Mouse (Mus musculus) inflammation-experienced regulatory T-cells, adult 6 months (primary cell): ENCODE data around the gene Iqcn. TPM values are rescaled to one million over a fixed set of nuclear protein-coding genes. Genes with fewer than 3 reads are reported as not detected.

Experiments
- ATAC-seq: one replicate; pipeline ENCODE4 v1.8.0; 2017
- polyA plus RNA-seq, 3 experiments: library from polyadenylated mRNA; unstranded; fragments of 100-300 nt; shearing (Covaris generic); gene quantifications; one replicate each; pipeline ENCODE4 v1.2.1; 2017

The Iqcn gene
- polyA plus RNA-seq = not detected

DNA sequence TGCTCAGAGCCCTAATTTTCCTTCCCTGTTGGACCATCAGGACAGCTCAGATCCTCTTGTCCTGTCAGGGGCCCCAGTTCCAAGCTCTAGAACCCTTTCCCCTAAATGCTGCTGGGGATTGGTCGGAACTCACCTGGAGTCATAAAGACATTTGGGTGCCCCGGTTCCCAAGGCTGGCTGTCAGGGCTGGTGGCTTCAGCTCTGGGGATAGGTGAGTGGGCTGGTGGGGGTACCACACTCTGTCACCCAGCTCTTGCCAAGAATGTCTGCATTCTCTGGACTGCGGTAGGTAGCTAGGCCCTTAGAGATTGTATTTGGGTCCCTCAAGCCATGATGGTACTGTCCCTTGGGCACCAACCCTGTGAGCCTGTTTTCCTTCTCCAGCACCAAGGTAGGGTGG is at the start of gene Iqcn:
TSS of gene Iqcn (plus strand) at position 171 of the 400 bp plus-strand sequence.
- ATAC-seq = no peak

DNA sequence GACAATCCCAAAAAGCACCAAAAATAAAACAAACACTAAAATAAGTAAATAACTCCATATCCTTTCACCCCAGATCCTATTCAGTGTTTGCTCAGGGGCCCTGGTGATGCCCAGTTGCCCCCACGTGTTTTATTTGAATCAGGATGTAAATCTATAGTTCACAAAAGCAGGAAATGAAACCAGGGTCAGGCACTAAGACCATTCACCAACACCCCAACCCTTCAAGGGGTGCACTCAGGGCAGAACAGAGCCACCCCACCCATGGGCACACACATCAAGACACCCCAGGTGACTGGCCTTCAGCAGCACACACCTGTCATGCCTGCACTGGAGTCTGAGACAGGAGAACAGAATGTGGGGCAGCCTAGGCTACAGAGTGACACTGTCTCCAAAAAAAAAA is 49.1 kb upstream of the Iqcn start:
- no peak for ATAC-seq

DNA sequence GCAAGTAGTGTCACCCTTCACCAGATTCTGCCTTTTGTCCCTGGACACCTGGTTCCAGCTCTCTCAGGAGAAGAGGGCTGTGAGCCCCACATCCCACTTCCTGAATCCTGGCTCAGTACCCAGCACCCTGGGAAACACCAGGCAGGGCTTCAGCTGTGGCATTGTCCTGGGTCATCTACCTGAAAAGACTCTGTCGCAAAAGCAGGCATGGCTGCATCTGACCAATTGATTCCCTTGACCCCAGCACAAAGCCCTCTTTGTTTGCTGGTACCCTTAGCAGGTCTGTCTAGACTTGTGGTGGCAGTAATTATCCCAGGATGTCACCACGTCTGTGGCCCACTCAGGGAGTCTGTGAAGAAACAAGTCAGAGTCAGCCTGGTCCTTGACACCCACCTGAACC is 47.8 kb upstream of the Iqcn start:
- ATAC-seq = no peak

DNA sequence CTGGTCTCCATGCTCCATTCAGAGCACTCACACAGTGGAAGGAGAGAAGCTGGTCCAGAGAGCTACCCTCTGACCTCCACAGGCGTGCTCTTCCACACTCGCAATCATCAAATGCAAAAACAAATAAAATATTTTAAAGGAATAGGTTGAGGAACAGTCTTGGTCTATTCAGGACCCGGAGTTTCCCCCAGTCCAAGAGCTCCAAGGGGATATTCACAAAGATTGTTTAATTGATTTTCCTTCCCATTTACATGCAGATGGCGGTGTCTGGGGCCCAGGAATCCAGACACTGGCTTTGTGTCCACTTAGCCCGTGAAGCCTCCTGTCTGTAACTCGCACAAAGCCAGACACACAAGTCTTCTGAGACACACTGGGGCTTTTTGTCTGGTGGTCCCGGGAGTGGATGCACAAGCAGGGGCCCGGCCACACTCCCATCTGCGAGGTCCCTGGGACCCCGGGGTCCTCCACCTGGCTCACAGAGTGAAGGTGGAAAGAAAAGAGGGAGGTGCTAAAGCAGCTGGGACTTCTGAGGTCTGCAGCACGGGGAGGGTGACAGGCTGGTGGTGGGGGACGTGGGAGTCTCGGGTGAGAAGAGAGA is 47.0 kb upstream of the Iqcn start:
- no peak for ATAC-seq

DNA sequence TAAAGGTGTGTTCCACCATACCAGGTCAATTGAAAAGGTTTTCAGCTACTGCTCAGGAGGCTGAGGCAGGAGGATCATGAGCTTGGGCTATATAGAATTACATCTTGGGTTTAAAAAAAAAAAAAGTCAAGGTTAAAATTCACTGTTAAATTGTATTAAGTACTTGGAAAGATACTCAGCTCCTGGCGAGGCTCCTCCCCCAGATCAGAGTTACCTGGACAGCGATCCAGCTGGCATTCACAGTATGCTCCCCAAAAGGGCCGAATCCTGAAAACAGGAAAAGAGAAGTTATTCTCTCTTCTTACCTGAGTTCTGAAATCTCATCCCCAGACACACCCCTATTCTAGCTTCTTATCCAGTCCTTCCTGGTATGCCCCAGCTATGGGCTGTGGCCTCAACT is 46.0 kb upstream of the Iqcn start:
- no peak for ATAC-seq

DNA sequence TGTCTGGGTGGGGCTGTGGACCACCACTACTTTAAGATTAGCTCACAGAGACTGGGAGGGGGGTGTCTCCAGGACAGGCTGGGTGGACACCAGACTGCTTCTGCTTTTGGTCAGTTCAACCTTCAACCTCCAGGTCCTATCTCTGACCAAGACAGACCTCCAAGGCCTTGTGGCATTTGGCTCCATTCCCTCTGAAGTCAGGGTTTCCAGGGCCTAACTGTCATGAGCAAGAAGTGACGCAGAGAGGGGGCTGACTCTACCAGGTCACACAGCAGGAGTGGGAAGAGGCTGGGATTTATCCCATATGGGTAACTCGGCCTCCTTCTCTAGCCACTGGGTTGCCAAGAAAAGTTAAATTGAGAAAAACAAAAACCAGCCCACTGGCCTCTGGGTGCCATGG is 45.5 kb upstream of the Iqcn start:
- ATAC-seq = no peak

DNA sequence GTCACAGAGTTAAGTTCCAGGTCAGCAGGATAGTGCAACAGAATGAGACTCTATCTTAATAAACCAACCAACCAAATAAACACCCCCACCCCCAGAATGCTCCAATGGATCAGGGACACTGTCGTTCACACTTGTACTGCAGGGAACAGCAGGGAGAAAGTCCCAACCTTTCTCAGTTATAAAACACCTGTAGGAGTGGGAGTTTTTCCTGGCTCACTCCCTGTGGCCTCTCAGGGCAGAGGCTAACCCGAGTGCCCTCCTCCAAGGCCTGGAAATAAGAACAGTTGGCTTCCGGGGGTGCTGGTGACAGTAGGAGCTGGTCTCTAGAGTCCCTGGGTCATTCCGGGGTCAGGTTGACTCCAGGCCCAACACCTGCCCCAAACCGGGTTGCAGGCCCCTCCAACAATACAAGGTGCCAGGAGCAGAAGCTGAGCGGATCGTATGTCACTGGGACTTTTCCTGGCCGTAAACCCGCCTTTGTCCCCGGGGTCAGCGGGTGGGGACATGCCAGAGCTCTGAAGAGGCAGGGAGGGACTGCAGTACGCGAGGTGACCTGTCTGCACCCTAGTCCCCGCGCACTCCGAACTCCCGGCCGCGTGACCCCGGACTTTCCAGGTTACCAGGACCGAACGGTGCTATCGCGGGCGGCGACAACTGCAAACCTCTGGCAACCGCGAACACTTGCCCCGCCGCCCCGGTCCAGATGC is 44.2 kb upstream of the Iqcn start:
- ATAC-seq = no peak

DNA sequence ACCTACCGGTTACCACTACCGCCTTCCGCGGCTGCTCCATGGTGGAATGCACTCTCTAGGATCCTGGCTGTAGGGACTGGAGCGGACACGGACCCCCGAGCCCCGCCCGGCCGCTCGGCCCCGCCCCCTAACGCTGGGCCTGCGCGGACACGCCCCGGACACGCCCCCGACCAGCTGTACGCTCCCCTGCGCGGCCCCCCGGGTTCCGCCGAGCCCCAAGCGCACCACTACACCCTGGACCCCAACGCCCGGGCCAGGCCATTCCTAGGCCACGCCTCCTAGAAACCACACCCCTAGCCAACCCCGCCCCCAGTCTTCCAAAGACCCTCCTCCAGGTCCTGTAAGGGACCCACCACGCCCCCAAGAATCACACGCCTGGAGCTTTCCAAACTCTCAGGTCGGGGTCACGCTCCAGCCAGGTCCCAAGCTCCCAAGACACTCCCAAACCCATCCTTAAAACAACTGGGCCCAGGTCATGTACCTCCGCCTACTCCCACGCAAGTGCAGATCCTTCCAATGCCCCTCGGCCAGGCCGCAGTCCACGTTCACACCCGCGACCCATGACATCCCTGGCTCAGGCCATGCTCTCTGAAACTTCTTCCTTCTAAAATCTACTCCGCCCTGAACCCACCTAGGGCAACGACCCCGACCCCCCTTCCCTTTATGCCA is 43.5 kb upstream of the Iqcn start:
- ATAC-seq = peak; percentile 81

DNA sequence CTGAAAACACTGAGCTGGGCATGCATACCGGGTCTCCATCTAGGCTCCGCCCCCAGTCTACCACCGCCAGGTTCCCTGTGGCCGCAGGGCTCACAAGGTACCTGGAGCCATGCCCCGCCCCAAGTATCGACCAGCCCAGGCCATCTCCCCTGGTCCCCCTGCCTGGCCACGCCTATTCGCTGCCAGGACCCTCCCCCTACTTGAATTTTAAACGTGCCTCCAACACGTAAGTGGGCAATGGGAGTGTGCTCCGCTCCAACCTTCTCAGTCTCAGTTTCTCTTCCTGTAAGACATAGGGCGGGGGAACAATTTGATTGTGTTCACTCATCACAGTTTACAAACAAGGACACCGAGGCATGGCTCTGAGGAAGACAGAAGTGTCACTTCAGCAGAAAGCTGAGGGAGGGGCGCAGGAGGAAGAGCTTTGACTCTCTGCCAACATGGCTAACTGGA is 43.0 kb upstream of the Iqcn start, which contains the start of gene Pgpep1:
TSS of gene Pgpep1 (minus strand) at position 116 of the 453 bp plus-strand sequence.
- peak; percentile 31 for ATAC-seq

DNA sequence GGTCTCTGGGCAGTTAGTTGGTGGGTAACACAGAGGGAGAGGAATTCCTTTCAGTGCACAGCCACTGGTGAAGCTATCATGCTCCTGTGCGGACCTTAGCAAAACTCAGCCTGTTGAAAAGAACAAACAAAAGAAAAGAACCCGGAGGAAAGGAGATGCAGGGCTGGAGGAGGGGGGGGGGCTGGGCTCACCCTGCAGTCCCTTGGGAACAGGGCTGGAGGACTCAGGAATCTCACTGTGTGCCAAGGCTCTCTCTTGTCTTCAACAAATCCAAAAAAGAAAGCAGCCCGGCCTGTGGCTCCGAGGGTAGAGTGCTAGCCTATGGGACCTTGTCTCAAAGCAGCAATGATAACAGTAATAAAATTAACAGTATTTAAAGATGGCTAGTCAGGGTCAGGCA is 39.6 kb upstream of the Iqcn start:
- ATAC-seq = no peak

DNA sequence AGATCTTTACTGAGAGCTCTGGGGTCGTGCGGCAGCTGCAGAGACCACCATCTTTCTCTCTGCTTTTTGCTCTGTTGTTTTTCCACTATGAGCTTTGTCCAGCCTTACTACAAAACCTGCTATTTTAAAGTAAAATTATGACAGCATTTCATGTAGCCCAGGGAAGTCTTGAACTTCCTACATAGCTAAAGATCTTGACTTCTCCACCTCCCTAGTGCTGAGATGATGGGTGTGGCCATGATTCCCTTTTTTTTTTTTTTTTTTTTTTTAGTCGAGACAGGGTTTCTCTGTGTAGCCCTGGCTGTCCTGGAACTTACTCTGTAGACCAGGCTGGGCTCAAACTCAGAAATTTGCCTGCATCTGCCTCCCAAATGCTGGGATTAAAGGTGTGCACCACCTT is 38.6 kb upstream of the Iqcn start:
- no peak for ATAC-seq

DNA sequence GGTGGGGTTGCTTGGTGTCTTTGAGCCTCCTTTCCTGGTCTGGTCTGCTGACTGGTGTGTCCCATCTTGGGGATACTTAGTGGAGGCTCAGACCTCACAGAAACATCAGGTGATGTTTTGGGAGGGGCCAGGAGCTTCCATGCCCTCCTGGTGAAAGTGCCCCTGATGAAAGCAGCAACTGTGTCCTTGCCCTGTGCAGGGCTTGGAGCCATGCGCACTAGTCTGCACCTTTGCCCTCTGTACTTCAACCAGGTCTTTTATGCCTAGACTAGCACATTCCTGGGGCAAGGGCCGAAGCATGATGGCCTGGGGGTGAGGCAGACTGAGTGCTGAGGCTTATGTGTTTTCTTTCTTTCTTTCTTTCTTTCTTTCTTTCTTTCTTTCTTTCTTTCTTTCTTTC is 37.7 kb upstream of the Iqcn start:
- no peak for ATAC-seq

DNA sequence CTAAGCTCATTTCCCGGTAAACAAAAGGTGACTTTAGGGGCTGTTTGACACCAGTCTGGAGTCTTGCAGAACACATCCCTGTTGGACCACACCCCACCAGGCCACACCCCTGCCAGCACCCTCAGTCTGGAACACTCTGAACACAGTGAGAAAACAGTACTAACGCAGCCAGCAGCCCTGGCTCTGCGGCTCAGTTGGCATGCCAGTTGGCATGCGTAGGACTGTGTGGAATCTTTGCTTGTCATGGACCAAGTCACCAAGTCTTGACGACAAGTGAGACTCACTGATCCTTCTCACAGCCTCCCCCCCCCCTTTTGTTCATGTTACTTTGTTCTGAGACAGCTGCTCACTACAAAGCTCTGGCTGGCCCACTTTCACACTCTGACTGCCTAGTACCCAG is 36.2 kb upstream of the Iqcn start:
- no peak for ATAC-seq

DNA sequence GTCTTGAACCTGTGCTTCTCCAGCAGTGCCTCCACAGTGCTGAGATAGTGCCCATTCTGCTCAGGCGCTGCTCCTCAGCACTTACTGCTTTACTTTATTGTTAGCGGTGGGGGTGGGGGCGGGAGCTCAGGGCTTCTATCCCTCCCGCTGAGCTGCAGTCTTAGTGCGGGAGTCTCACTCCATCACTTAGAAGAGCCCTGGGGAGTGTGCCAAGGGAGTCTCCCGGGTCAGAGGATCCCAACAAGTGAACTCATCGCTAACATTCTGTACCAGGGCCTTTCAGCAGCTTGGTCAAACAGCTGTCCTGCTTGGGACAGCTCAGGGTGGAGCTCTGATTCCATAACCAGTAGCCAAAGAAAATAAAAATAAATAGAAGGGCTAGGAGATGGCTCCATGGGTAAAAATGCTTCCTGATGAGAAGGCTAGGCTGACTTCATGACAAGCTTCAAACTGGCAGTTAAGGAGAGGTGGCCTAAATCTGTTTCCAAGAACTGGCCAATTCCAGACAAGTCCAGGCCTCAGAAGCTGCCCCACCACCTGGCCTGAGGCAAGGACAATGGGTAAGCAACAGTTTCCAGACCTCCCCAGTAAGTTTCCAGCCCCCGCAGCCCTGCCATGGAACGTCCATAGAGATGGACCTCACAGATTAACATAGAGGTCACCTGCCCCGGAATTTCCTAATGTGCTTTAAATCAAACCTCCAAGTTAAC is 31.5 kb upstream of the Iqcn start:
- ATAC-seq = no peak

DNA sequence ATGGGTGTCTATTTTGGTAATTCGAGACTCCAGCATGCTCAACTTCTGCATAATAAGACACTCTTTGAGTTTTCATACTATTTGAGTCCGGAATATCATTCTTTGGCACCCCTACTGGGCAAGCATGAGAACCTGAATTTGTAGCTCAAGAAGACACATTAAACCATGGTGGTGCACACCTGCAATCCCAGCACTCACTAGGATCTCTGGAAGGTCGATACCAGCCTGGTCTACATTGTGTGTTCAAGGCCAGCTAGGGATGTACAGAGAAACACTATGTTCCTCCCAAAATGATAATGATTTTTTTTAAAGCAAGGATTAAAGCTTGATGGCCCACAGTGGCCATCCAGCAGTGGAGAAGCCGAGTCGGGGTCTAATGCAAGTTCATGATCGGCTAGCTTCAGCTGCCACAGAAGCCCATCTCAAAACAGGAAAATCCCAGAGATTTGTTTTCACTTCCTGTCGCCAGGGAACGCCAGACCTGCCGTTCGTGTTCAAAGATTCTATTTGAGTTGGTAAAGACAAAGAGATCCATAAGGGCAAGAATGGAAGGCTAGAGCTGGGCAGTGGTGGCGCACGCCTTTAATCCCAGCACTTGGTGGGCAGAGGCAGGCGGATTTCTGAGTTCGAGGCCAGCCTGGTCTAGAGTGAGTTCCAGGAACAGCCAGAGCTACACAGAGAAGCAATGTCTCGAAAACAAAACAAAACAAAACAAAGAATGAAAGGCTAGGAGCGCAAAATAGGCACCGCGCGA is 30.8 kb upstream of the Iqcn start:
- ATAC-seq = no peak

DNA sequence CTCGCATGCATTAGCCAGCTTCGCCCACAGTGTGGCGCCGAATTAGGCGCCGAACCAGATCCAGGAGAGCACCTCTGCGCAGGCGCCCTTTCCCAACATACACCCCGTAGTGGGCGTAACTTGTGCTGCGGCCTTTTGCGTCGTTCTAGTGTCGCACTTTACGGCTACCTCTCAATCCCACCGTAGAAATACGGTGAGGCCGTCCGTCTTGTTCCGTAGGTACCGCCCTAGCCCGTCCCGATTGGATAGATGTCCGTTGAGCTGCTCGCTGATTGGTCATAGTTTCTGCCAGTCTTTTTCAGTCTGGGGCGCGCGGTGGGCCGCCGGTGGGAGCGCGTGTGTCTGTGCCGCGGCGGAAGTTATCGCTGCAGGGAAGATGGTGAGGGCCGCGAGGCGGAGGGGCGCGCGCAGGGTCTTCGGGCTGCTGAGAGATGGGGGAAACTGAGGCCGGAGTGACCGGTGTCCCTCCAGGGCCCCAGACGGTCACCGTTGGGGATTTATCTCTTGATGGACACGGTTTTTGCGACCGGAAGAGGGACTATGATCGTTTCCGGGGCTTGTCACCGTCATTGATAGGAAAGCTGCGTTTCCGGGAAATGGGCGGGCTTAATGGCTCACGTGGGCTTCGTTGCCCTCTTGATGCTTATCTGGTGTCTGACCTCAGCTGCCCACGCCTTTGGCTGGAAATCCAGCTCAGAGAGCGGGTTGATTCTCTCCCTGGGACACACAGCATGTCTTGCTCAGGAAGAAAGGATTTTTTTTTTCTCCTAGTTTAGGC is 30.0 kb upstream of the Iqcn start, which contains the start of gene Lsm4:
TSS of gene Lsm4 (plus strand) at position 170 of the 778 bp plus-strand sequence.
- ATAC-seq = peak; percentile 91

DNA sequence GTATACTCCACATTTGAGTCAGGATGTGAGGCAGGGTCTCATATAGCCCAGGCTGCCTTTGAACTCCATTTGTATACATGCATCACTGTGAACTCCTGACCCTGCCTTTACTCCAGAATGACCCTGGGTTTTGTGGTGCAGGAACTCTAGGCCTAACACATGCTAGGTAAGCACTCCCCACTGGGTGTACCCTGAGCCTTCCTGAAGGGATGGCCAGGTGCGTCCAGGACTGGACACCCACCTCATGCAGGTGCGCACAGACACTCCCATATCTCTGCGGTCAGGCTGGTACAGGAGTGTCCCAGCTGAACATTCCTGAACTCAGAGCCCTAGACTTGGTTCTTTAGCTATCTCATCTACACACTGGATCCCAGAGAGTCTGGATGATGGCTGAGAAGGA is 29.1 kb upstream of the Iqcn start:
- no peak for ATAC-seq

DNA sequence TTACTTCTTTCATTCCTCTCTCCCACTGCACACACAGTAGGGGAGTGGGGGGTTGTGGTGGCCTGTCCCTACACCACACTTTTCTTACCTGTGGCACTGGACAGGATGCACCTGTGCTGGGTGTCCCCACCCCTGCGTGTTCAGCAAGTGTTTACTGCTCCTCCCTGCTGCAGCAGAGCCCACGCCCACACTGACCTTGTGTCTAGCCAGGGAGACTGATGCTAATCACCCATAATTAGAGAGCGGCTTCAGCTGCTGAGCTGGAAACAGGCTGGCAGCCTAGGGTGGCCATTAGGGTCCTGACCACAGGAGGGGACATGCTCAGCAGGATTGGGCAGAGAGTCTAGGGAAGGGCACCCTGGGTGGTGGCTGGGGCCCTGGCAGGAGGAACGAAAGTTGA is 28.5 kb upstream of the Iqcn start:
- ATAC-seq = no peak

DNA sequence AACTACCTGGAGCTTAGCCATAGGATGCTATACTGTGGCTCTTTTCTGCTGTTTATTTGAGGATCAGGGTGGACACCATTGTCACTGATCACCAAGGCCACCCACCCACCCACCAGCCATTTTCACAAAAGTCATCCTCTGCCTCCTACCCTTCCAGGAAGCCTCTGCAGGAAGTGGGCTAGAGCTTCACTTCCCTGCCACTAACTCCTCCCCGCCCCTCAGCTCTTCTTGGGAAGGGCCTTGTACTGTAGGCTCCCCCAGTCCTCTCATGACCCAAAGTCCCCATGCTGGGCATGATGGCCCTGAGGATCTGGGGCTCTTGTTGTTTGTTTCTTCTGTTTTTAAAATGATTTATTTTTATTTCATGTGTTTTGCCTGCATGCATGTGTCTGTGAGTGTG is 27.9 kb upstream of the Iqcn start:
- peak; percentile 54 for ATAC-seq

DNA sequence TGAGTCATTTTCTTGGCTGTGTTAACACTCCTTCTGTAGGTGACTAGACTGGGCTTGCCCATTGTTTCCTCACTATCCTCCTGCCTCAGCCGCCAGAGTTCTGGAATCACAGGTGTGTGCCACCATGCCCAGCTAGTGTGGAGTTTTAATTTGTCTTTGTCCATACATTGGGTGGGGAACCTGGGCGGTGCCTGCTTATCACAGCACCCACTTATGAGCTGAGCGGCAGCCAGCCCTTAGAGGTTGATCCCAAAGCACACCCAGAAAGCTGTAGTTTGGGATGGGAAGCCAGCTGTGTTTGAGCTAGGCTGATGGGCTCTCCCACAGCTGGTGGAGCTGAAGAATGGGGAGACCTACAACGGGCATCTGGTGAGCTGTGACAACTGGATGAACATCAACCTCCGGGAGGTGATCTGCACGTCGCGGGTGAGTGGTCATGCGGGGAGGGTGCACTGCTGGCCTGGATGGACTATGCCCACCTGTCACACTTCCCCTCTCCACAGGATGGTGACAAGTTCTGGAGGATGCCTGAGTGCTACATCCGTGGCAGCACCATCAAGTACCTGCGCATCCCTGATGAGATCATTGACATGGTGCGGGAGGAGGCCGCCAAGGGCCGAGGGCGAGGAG is 25.7 kb upstream of the Iqcn start:
- no peak for ATAC-seq

DNA sequence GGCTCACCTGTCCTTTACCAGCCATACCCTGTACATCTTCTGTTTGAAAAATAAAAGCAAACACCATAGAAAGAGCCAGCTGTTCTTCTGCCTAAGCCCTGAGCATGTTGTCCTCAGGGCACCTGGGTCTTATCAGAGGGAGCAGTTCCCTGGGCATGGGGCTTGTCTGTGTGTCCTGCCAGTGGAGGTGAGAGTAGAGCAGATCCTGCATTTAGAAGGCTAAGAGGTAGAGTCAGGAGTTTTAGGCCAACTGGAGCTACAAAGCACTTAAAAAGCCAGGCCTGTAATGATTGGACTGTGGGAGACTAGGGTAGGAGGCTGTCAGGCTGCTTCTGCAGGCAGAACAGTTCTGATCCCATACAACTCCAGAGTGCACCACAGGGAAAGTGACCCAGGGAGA is 24.6 kb upstream of the Iqcn start:
- no peak for ATAC-seq
